Mouse (Mus musculus) forebrain, postnatal 0 days (tissue): ENCODE measurements around the gene Cep170. TPM values are rescaled to one million over a fixed set of nuclear protein-coding genes. Genes with fewer than 3 reads are reported as not detected.

Experiments
- ATAC-seq: fragments of 200-750 bp; cut with Nextera tagmentation; 2 replicates; pipeline ENCODE4 v1.8.0; 2017; ENCODE audit warnings: mild to moderate bottlenecking, moderate library complexity
- DNase-seq: peaks from one replicate; pipeline ENCODE4 v3.0.0-alpha.2; 2015
- H3K27ac ChIP-seq: fragments of 300-500 bp; sonication (generic); 2 replicates; pipeline ENCODE4 v1.5.1; 2014; ENCODE audit warnings: low read depth, mild to moderate bottlenecking, antibody characterized with exemption, low read length, moderate library complexity, mixed read lengths
- H3K27me3 ChIP-seq: fragments of 300-500 bp; sonication (generic); 2 replicates; pipeline ENCODE4 v1.6.1; 2014; ENCODE audit warnings: mild to moderate bottlenecking, low read length, mixed read lengths; ENCODE audit not compliant: insufficient read depth
- H3K36me3 ChIP-seq: fragments of 300-500 bp; sonication (generic); 2 replicates; pipeline ENCODE4 v1.6.1; 2014; ENCODE audit warnings: mild to moderate bottlenecking, moderate library complexity; ENCODE audit not compliant: insufficient read depth
- H3K4me1 ChIP-seq: fragments of 300-500 bp; sonication (generic); 2 replicates; pipeline ENCODE4 v1.6.1; 2014; ENCODE audit warnings: antibody characterized with exemption; ENCODE audit not compliant: insufficient read depth
- H3K4me2 ChIP-seq: fragments of 300-500 bp; sonication (generic); 2 replicates; pipeline ENCODE4 v1.6.1; 2014; ENCODE audit warnings: low read depth, mild to moderate bottlenecking, moderate library complexity
- H3K4me3 ChIP-seq: fragments of 300-500 bp; sonication (generic); 2 replicates; pipeline ENCODE4 v1.5.1; 2014; ENCODE audit warnings: low read depth, low read length, mixed read lengths
- H3K9ac ChIP-seq: fragments of 300-500 bp; sonication (generic); 2 replicates; pipeline ENCODE4 v1.6.1; 2014; ENCODE audit warnings: mild to moderate bottlenecking
- H3K9me3 ChIP-seq: fragments of 300-500 bp; sonication (generic); 2 replicates; pipeline ENCODE4 v1.6.1; 2016; ENCODE audit warnings: low read length
- CTCF ChIP-seq: sonication (generic); IDR thresholded peaks from 2 replicates; pipeline ENCODE4 v1.5.1; 2016; ENCODE audit warnings: antibody characterized with exemption, control low read depth, low read depth
- WGBS: fragments of 180-500 bp; shearing (Covaris S2); extraction: QIAGEN DNeasy Blood & Tissue Kit; methylation state at CpG from one replicate; pipeline ENCODE4 v1.1.7; 2014; 5-methylcytosine and 5-hydroxymethylcytosine counted together
- polyA plus RNA-seq: library from polyadenylated mRNA; unstranded; fragments of >200 nt; fragmentation: Nextera tagmentation; extraction: Ambion mirVana; gene quantifications from 2 replicates; pipeline ENCODE4 v1.2.1, GENCODE M21; 2015
- total RNA-seq: library from RNA; depleted of rRNA; stranded (reverse); fragments of >200 nt; gene quantifications from 2 replicates; pipeline ENCODE4 v1.2.3, GENCODE M21; 2014

Gene Cep170
- total and polyA plus RNA-seq, 2 experiments from 2014 or later = 99.6 to 233 TPM

DNA sequence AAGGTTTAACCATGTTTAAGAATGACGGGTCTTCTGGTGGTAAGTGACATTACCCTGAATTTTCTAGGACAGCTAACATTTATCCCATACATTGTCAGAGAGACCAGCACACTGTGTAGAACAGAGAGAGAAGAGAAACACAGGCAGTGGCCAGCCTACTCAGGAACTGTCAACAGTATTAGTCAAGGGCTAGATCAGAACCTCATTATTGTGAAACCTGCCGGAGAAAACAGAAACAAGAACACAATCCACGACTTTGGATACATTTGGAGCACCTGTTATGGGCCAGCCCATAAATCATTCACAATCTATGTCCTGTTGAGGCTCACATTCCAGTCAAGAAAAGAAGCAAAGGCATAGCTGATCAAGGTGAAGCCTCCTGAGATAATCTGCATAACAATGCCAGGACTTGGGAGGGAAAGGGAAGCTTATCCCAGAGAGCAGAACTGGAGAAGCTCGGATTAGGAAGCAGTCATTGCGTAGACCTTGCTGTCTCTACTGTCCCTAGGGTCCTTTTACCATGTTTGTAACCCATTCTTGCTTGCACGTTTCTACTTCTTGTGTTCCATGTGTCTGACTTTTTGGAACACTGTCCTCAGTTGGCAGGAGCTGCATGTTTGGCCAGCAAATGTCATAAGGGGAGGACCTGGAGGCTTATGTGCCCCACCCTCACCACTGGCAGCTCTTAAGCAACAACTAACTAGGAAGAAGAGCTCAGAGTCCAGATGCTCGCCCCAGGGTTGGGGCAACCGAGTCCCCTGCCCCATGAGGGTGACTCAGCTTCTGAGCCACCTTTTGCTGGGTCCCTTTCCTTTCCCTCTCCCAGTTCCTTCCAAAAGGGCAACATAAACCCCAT is 89.8 kb downstream of the Cep170 start:
- no peaks in the 10 kb centered on the region for H3K36me3 ChIP-seq
- ATAC-seq = no peak
- DNase-seq = no peak
- no peak overlapping the region for H3K4me3 ChIP-seq
- 82% methylated on average over 8 of the region's 8 CpGs for WGBS
- H3K9me3 ChIP-seq = no peaks in the 10 kb centered on the region
- no peaks in the 10 kb centered on the region for H3K27me3 ChIP-seq
- H3K4me2 ChIP-seq = no peak overlapping the region
- no peaks in the 10 kb centered on the region for H3K4me1 ChIP-seq
- no peak overlapping the region for H3K27ac ChIP-seq
- H3K9ac ChIP-seq = no peak overlapping the region
- TF ChIP-seq CTCF = no peak

DNA sequence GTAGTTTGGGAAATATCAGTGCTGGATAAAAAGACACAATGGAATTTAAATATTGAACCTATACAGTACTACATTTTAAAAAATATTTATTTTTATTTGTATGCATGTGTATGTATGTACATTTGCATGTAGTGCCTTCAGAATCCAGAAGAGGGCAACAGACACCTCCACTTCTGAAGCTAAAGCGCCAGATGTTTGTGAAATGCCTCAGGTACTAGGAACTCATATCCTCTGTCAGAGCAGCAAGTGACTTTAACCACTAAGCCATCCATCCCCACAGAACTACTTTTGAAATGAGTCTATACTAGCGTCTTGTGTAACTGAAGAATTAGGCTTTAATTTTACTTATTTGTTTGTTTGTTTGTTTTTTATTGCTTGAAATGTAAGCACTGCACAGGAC is 101.4 kb downstream of the Cep170 start:
- WGBS = 47% methylated on average over 2 of the region's 2 CpGs
- Histone ChIP-seq H3K36me3 (no peaks in the 10 kb centered on the region), H3K4me1 (no peaks in the 10 kb centered on the region), H3K4me2 (no peak overlapping the region), H3K9ac (no peak overlapping the region), H3K27me3 (no peaks in the 10 kb centered on the region), H3K4me3 (no peak overlapping the region), H3K27ac (no peak overlapping the region), H3K9me3 (no peaks in the 10 kb centered on the region)
- DNase-seq (peak; percentile 61), ATAC-seq (no peak)
- peak; percentile 63 for TF ChIP-seq CTCF

- Histone ChIP-seq H3K36me3 (no peaks in the 10 kb centered on the region), H3K9ac (no peak overlapping the region), H3K9me3 (no peaks in the 10 kb centered on the region), H3K27me3 (no peaks in the 10 kb centered on the region), H3K4me2 (no peak overlapping the region), H3K27ac (no peak overlapping the region), H3K4me3 (no peak overlapping the region), H3K4me1 (no peaks in the 10 kb centered on the region)
- TF ChIP-seq CTCF = no peak
- DNase-seq (no peak), ATAC-seq (no peak)
- WGBS = 93% methylated on average over 1 of the region's 1 CpGs
These were observed 113.6 kb downstream of the Cep170 start for GRCm38 (mm10) chr1:176700226-176700625.

GRCm38 (mm10) chr1:176699793-176700192 is 114.1 kb downstream of the Cep170 start:
- ATAC-seq (no peak), DNase-seq (peak; percentile 53)
- peak; percentile 70 for TF ChIP-seq CTCF
- Histone ChIP-seq H3K4me2 (no peak overlapping the region), H3K9me3 (no peaks in the 10 kb centered on the region), H3K27ac (no peak overlapping the region), H3K36me3 (no peaks in the 10 kb centered on the region), H3K4me1 (no peaks in the 10 kb centered on the region), H3K4me3 (no peak overlapping the region), H3K27me3 (no peaks in the 10 kb centered on the region), H3K9ac (no peak overlapping the region)

- Histone ChIP-seq H3K27ac (no peak overlapping the region), H3K4me1 (no peaks in the 10 kb centered on the region), H3K4me3 (no peak overlapping the region), H3K36me3 (no peaks in the 10 kb centered on the region), H3K9me3 (no peaks in the 10 kb centered on the region), H3K9ac (no peak overlapping the region), H3K27me3 (no peaks in the 10 kb centered on the region), H3K4me2 (no peak overlapping the region)
- TF ChIP-seq CTCF = peak; percentile 73
- DNase-seq (peak; percentile 57), ATAC-seq (peak; percentile 73; the same call in 1 of the 2 replicates)
- WGBS = 74% methylated on average over 3 of the region's 3 CpGs
These were observed 115.2 kb downstream of the Cep170 start for GRCm38 (mm10) chr1:176698647-176699046.

GRCm38 (mm10) chr1:176697091-176697490 is 116.8 kb downstream of the Cep170 start:
- DNase-seq (no peak), ATAC-seq (no peak)
- no peak overlapping the region for H3K4me2 ChIP-seq
- no peak overlapping the region for H3K27ac ChIP-seq
- no peaks in the 10 kb centered on the region for H3K36me3 ChIP-seq
- no peaks in the 10 kb centered on the region for H3K9me3 ChIP-seq
- no peaks in the 10 kb centered on the region for H3K27me3 ChIP-seq
- no peak overlapping the region for H3K9ac ChIP-seq
- 22% methylated on average over 7 of the region's 7 CpGs for WGBS
- no peaks in the 10 kb centered on the region for H3K4me1 ChIP-seq
- no peak overlapping the region for H3K4me3 ChIP-seq
- TF ChIP-seq CTCF = no peak

- Histone ChIP-seq H3K4me1 (no peaks in the 10 kb centered on the region), H3K36me3 (no peaks in the 10 kb centered on the region), H3K27me3 (no peaks in the 10 kb centered on the region), H3K9me3 (no peaks in the 10 kb centered on the region), H3K4me3 (no peak overlapping the region), H3K27ac (no peak overlapping the region), H3K4me2 (no peak overlapping the region), H3K9ac (no peak overlapping the region)
- DNase-seq (no peak), ATAC-seq (no peak)
- TF ChIP-seq CTCF = no peak
- 96% methylated on average over 11 of the region's 11 CpGs for WGBS
These were observed 122.8 kb downstream of the Cep170 start for GRCm38 (mm10) chr1:176691101-176691500.
